Mouse (Mus musculus): Measurements from ENCODE around the gene Fuca1. TPM values are rescaled to one million over a fixed set of nuclear protein-coding genes. Genes with fewer than 3 reads are reported as not detected.

Fuca1 gene
- total RNA-seq (2014; rRNA removed) (30.9 and 33.2 TPM in 2 replicates), polyA plus RNA-seq (2015; fragmentation: Nextera tagmentation; extraction: Ambion mirVana) (67.7 and 75.2 TPM in 2 replicates)

- H3K27ac ChIP-seq (ENCODE audit: low read depth, low read length) = peak within 1 kb of the TSS; percentile 74
- peak; percentile 100 for ATAC-seq
- 2% methylated on average over 60 of the region's 60 CpGs for WGBS
- no peaks in the 10 kb centered on the region for H3K9me3 ChIP-seq (ENCODE audit: low read length)
- H3K4me1 ChIP-seq (ENCODE audit: insufficient read depth) = peaks cover 7% of the 10 kb centered on the region; the same call in 1 of the 2 replicates
- H3K9ac ChIP-seq = peak within 1 kb of the TSS; percentile 61
- DNase-seq = peak; percentile 98
- H3K4me3 ChIP-seq (ENCODE audit: low read depth, low read length) = peak within 1 kb of the TSS; percentile 71
- peak; percentile 83 for TF ChIP-seq CTCF (IDR thresholded peaks at IDR 0.05; ENCODE audit: low read depth)
- peak within 1 kb of the TSS; percentile 91 for H3K4me2 ChIP-seq (ENCODE audit: low read depth)
- no peaks in the 10 kb centered on the region for H3K27me3 ChIP-seq (ENCODE audit: insufficient read depth, low read length)
- no peaks in the 10 kb centered on the region for H3K36me3 ChIP-seq (ENCODE audit: insufficient read depth)
Observed at GRCm38 (mm10) chr4:135920304-135921241, at the start of gene Fuca1. Gene Fuca1, plus strand, starts transcription at chr4:135920735.

GRCm38 (mm10) chr4:135872015-135872414, 48.5 kb upstream of the Fuca1 start:
- Histone ChIP-seq H3K4me2 (ENCODE audit: low read depth) (peak overlapping the region; percentile 87), H3K9me3 (ENCODE audit: low read length) (no peaks in the 10 kb centered on the region), H3K27me3 (ENCODE audit: insufficient read depth, low read length) (no peaks in the 10 kb centered on the region), H3K4me3 (ENCODE audit: low read depth, low read length) (peak overlapping the region; percentile 71), H3K4me1 (ENCODE audit: insufficient read depth) (peaks cover 23% of the 10 kb centered on the region), H3K27ac (ENCODE audit: low read depth, low read length) (no peak overlapping the region), H3K36me3 (ENCODE audit: insufficient read depth) (peaks cover 7% of the 10 kb centered on the region), H3K9ac (no peak overlapping the region; the same call in 1 of the 2 replicates)
- WGBS = 37% methylated on average over 3 of the region's 3 CpGs
- DNase-seq = no peak
- ATAC-seq = no peak
- TF ChIP-seq CTCF (IDR thresholded peaks at IDR 0.05; ENCODE audit: low read depth) = no peak

- Histone ChIP-seq H3K27me3 (ENCODE audit: insufficient read depth, low read length) (no peaks in the 10 kb centered on the region), H3K9me3 (ENCODE audit: low read length) (no peaks in the 10 kb centered on the region), H3K9ac (peak overlapping the region; percentile 96), H3K4me1 (ENCODE audit: insufficient read depth) (peaks cover 23% of the 10 kb centered on the region), H3K4me3 (ENCODE audit: low read depth, low read length) (peak overlapping the region; percentile 71), H3K36me3 (ENCODE audit: insufficient read depth) (peaks cover 7% of the 10 kb centered on the region), H3K4me2 (ENCODE audit: low read depth) (peak overlapping the region; percentile 87), H3K27ac (ENCODE audit: low read depth, low read length) (peak overlapping the region; percentile 97)
- ATAC-seq (no peak), DNase-seq (peak; percentile 58)
- WGBS = 6% methylated on average over 17 of the region's 17 CpGs
- no peak for TF ChIP-seq CTCF (IDR thresholded peaks at IDR 0.05; ENCODE audit: low read depth)
Observed at GRCm38 (mm10) chr4:135872589-135873391, 47.7 kb upstream of the Fuca1 start.

- under 1% methylated on average over 59 of the region's 60 CpGs for WGBS
- H3K4me2 ChIP-seq (ENCODE audit: low read depth) = peak within 1 kb of the TSS; percentile 87
- peaks cover 23% of the 10 kb centered on the region for H3K4me1 ChIP-seq (ENCODE audit: insufficient read depth)
- DNase-seq = peak; percentile 97
- no peaks in the 10 kb centered on the region for H3K9me3 ChIP-seq (ENCODE audit: low read length)
- peak within 1 kb of the TSS; percentile 96 for H3K9ac ChIP-seq
- H3K27ac ChIP-seq (ENCODE audit: low read depth, low read length) = peak within 1 kb of the TSS; percentile 97
- peak; percentile 98 for ATAC-seq
- no peaks in the 10 kb centered on the region for H3K27me3 ChIP-seq (ENCODE audit: insufficient read depth, low read length)
- H3K4me3 ChIP-seq (ENCODE audit: low read depth, low read length) = peak within 1 kb of the TSS; percentile 71
- H3K36me3 ChIP-seq (ENCODE audit: insufficient read depth) = peaks cover 7% of the 10 kb centered on the region
- peak; percentile 10; the same call in 1 of the 2 replicates for TF ChIP-seq CTCF (IDR thresholded peaks at IDR 0.05; ENCODE audit: low read depth)
Observed at GRCm38 (mm10) chr4:135873526-135874202, 46.9 kb upstream of the Fuca1 start, which contains the start of gene Pnrc2. Gene Pnrc2, minus strand, starts transcription at chr4:135873850.

GRCm38 (mm10) chr4:135874564-135875535, 45.7 kb upstream of the Fuca1 start:
- H3K36me3 ChIP-seq (ENCODE audit: insufficient read depth) = peaks cover 3% of the 10 kb centered on the region
- 0 out of 2 replicates have a peak overlapping the region, but pooled peaks have one; percentile 97 for H3K27ac ChIP-seq (ENCODE audit: low read depth, low read length)
- no peak overlapping the region for H3K9ac ChIP-seq
- no peak for TF ChIP-seq CTCF (IDR thresholded peaks at IDR 0.05; ENCODE audit: low read depth)
- DNase-seq (no peak), ATAC-seq (no peak)
- no peak overlapping the region for H3K4me3 ChIP-seq (ENCODE audit: low read depth, low read length)
- WGBS = 76% methylated on average over 10 of the region's 10 CpGs
- peaks cover 23% of the 10 kb centered on the region for H3K4me1 ChIP-seq (ENCODE audit: insufficient read depth)
- peak overlapping the region; percentile 87; the same call in 1 of the 2 replicates for H3K4me2 ChIP-seq (ENCODE audit: low read depth)
- H3K9me3 ChIP-seq (ENCODE audit: low read length) = no peaks in the 10 kb centered on the region
- H3K27me3 ChIP-seq (ENCODE audit: insufficient read depth, low read length) = no peaks in the 10 kb centered on the region
